Mouse (Mus musculus): Measurements from ENCODE around the gene Lmcd1. TPM values are rescaled to one million over a fixed set of nuclear protein-coding genes. Genes with fewer than 3 reads are reported as not detected.

Gene Lmcd1
- polyA plus RNA-seq, 1 experiment from 2014 or later: 1.2 TPM

- Histone ChIP-seq H3K4me3 (ENCODE audit: low read depth, low read length) (no peak overlapping the region), H3K4me2 (no peak overlapping the region), H3K36me3 (ENCODE audit: control insufficient read depth, insufficient read depth, low read length) (no peaks in the 10 kb centered on the region), H3K4me1 (replicated peaks; ENCODE audit: control insufficient read depth, insufficient read depth, low read length) (no peaks in the 10 kb centered on the region), H3K9me3 (ENCODE audit: control insufficient read depth, low read length) (no peaks in the 10 kb centered on the region), H3K27ac (ENCODE audit: low read depth, low read length) (no peak overlapping the region), H3K9ac (ENCODE audit: low read depth, low read length) (no peak overlapping the region), H3K27me3 (replicated peaks; ENCODE audit: control insufficient read depth, insufficient read depth, low read length) (peaks cover 10% of the 10 kb centered on the region)
- ATAC-seq (replicated peaks; ENCODE audit: low FRiP score) (no peak), DNase-seq (ENCODE audit: low spot score) (no peak)
- 82% methylated on average over 1 of the region's 1 CpGs for WGBS
Observed at GRCm38 (mm10) chr6:112278805-112279204, 5.2 kb downstream of the Lmcd1 start.

GRCm38 (mm10) chr6:112280161-112280560 is 6.6 kb downstream of the Lmcd1 start:
- no peak overlapping the region for H3K4me2 ChIP-seq

GRCm38 (mm10) chr6:112280945-112281344 is 7.4 kb downstream of the Lmcd1 start:
- H3K36me3 ChIP-seq (ENCODE audit: control insufficient read depth, insufficient read depth, low read length): no peaks in the 10 kb centered on the region
- H3K9ac ChIP-seq (ENCODE audit: low read depth, low read length): no peak overlapping the region
- no peaks in the 10 kb centered on the region for H3K4me1 ChIP-seq (replicated peaks; ENCODE audit: control insufficient read depth, insufficient read depth, low read length)
- DNase-seq (ENCODE audit: low spot score) (no peak), ATAC-seq (replicated peaks; ENCODE audit: low FRiP score) (no peak)
- H3K4me2 ChIP-seq: no peak overlapping the region
- no peak overlapping the region for H3K4me3 ChIP-seq (ENCODE audit: low read depth, low read length)
- whole genome bisulfite sequencing: 59% methylated on average over 3 of the region's 3 CpGs
- H3K9me3 ChIP-seq (ENCODE audit: control insufficient read depth, low read length): no peaks in the 10 kb centered on the region
- H3K27ac ChIP-seq (ENCODE audit: low read depth, low read length): no peak overlapping the region
- no peaks in the 10 kb centered on the region for H3K27me3 ChIP-seq (replicated peaks; ENCODE audit: control insufficient read depth, insufficient read depth, low read length)

More at GRCm38 (mm10) chr6:112280161-112280560, 6.6 kb downstream of the Lmcd1 start:
- Histone ChIP-seq H3K27ac (ENCODE audit: low read depth, low read length) (no peak overlapping the region), H3K9me3 (ENCODE audit: control insufficient read depth, low read length) (no peaks in the 10 kb centered on the region), H3K27me3 (replicated peaks; ENCODE audit: control insufficient read depth, insufficient read depth, low read length) (no peaks in the 10 kb centered on the region), H3K4me1 (replicated peaks; ENCODE audit: control insufficient read depth, insufficient read depth, low read length) (no peaks in the 10 kb centered on the region), H3K9ac (ENCODE audit: low read depth, low read length) (no peak overlapping the region), H3K36me3 (ENCODE audit: control insufficient read depth, insufficient read depth, low read length) (no peaks in the 10 kb centered on the region), H3K4me3 (ENCODE audit: low read depth, low read length) (no peak overlapping the region)
- no peak for DNase-seq (ENCODE audit: low spot score)
- no peak for ATAC-seq (replicated peaks; ENCODE audit: low FRiP score)
- 87% methylated on average over 2 of the region's 2 CpGs for WGBS

- H3K27ac ChIP-seq (ENCODE audit: low read depth, low read length): no peak overlapping the region
- no peaks in the 10 kb centered on the region for H3K27me3 ChIP-seq (replicated peaks; ENCODE audit: control insufficient read depth, insufficient read depth, low read length)
- WGBS: 82% methylated on average over 2 of the region's 2 CpGs
- H3K4me1 ChIP-seq (replicated peaks; ENCODE audit: control insufficient read depth, insufficient read depth, low read length): no peaks in the 10 kb centered on the region
- H3K36me3 ChIP-seq (ENCODE audit: control insufficient read depth, insufficient read depth, low read length): no peaks in the 10 kb centered on the region
- H3K9ac ChIP-seq (ENCODE audit: low read depth, low read length): no peak overlapping the region
- DNase-seq (ENCODE audit: low spot score) (no peak), ATAC-seq (replicated peaks; ENCODE audit: low FRiP score) (no peak)
- no peaks in the 10 kb centered on the region for H3K9me3 ChIP-seq (ENCODE audit: control insufficient read depth, low read length)
- no peak overlapping the region for H3K4me3 ChIP-seq (ENCODE audit: low read depth, low read length)
- no peak overlapping the region for H3K4me2 ChIP-seq
Observed at GRCm38 (mm10) chr6:112281935-112282334, 8.4 kb downstream of the Lmcd1 start.

GRCm38 (mm10) chr6:112284087-112284486 is 10.5 kb downstream of the Lmcd1 start:
- Histone ChIP-seq H3K9ac (ENCODE audit: low read depth, low read length) (no peak overlapping the region), H3K4me1 (replicated peaks; ENCODE audit: control insufficient read depth, insufficient read depth, low read length) (no peaks in the 10 kb centered on the region), H3K36me3 (ENCODE audit: control insufficient read depth, insufficient read depth, low read length) (no peaks in the 10 kb centered on the region), H3K9me3 (ENCODE audit: control insufficient read depth, low read length) (no peaks in the 10 kb centered on the region), H3K4me2 (no peak overlapping the region), H3K27me3 (replicated peaks; ENCODE audit: control insufficient read depth, insufficient read depth, low read length) (no peaks in the 10 kb centered on the region), H3K27ac (ENCODE audit: low read depth, low read length) (no peak overlapping the region), H3K4me3 (ENCODE audit: low read depth, low read length) (no peak overlapping the region)
- 75% methylated on average over 2 of the region's 2 CpGs for WGBS
- ATAC-seq (replicated peaks; ENCODE audit: low FRiP score) (no peak), DNase-seq (ENCODE audit: low spot score) (no peak)

GRCm38 (mm10) chr6:112287671-112288070 is 14.1 kb downstream of the Lmcd1 start:
- Histone ChIP-seq H3K9me3 (ENCODE audit: control insufficient read depth, low read length) (no peaks in the 10 kb centered on the region), H3K4me1 (replicated peaks; ENCODE audit: control insufficient read depth, insufficient read depth, low read length) (no peaks in the 10 kb centered on the region), H3K4me2 (no peak overlapping the region), H3K9ac (ENCODE audit: low read depth, low read length) (no peak overlapping the region), H3K4me3 (ENCODE audit: low read depth, low read length) (no peak overlapping the region), H3K36me3 (ENCODE audit: control insufficient read depth, insufficient read depth, low read length) (no peaks in the 10 kb centered on the region), H3K27me3 (replicated peaks; ENCODE audit: control insufficient read depth, insufficient read depth, low read length) (no peaks in the 10 kb centered on the region), H3K27ac (ENCODE audit: low read depth, low read length) (no peak overlapping the region)
- no peak for DNase-seq (ENCODE audit: low spot score)
- no peak for ATAC-seq (replicated peaks; ENCODE audit: low FRiP score)
- 76% methylated on average over 9 of the region's 9 CpGs for WGBS

- WGBS: 80% methylated on average over 3 of the region's 3 CpGs
- Histone ChIP-seq H3K27ac (ENCODE audit: low read depth, low read length) (no peak overlapping the region), H3K9ac (ENCODE audit: low read depth, low read length) (no peak overlapping the region), H3K9me3 (ENCODE audit: control insufficient read depth, low read length) (no peaks in the 10 kb centered on the region), H3K27me3 (replicated peaks; ENCODE audit: control insufficient read depth, insufficient read depth, low read length) (no peaks in the 10 kb centered on the region), H3K4me2 (no peak overlapping the region), H3K4me3 (ENCODE audit: low read depth, low read length) (no peak overlapping the region), H3K4me1 (replicated peaks; ENCODE audit: control insufficient read depth, insufficient read depth, low read length) (no peaks in the 10 kb centered on the region), H3K36me3 (ENCODE audit: control insufficient read depth, insufficient read depth, low read length) (no peaks in the 10 kb centered on the region)
- ATAC-seq (replicated peaks; ENCODE audit: low FRiP score) (no peak), DNase-seq (ENCODE audit: low spot score) (no peak)
Observed at GRCm38 (mm10) chr6:112288271-112288670, 14.7 kb downstream of the Lmcd1 start.

GRCm38 (mm10) chr6:112291146-112291545 is 17.6 kb downstream of the Lmcd1 start:
- no peak overlapping the region for H3K9ac ChIP-seq (ENCODE audit: low read depth, low read length)
- no peak overlapping the region for H3K4me2 ChIP-seq
- ATAC-seq (replicated peaks; ENCODE audit: low FRiP score) (no peak), DNase-seq (ENCODE audit: low spot score) (no peak)
- no peak overlapping the region for H3K4me3 ChIP-seq (ENCODE audit: low read depth, low read length)
- H3K27me3 ChIP-seq (replicated peaks; ENCODE audit: control insufficient read depth, insufficient read depth, low read length): no peaks in the 10 kb centered on the region
- no peaks in the 10 kb centered on the region for H3K9me3 ChIP-seq (ENCODE audit: control insufficient read depth, low read length)
- no peaks in the 10 kb centered on the region for H3K36me3 ChIP-seq (ENCODE audit: control insufficient read depth, insufficient read depth, low read length)
- 68% methylated on average over 4 of the region's 4 CpGs for WGBS
- no peaks in the 10 kb centered on the region for H3K4me1 ChIP-seq (replicated peaks; ENCODE audit: control insufficient read depth, insufficient read depth, low read length)
- H3K27ac ChIP-seq (ENCODE audit: low read depth, low read length): no peak overlapping the region

- ATAC-seq (replicated peaks; ENCODE audit: low FRiP score) (no peak), DNase-seq (ENCODE audit: low spot score) (no peak)
- Histone ChIP-seq H3K4me3 (ENCODE audit: low read depth, low read length) (no peak overlapping the region), H3K27me3 (replicated peaks; ENCODE audit: control insufficient read depth, insufficient read depth, low read length) (no peaks in the 10 kb centered on the region), H3K27ac (ENCODE audit: low read depth, low read length) (no peak overlapping the region), H3K9me3 (ENCODE audit: control insufficient read depth, low read length) (no peaks in the 10 kb centered on the region), H3K4me2 (no peak overlapping the region), H3K36me3 (ENCODE audit: control insufficient read depth, insufficient read depth, low read length) (no peaks in the 10 kb centered on the region), H3K9ac (ENCODE audit: low read depth, low read length) (no peak overlapping the region), H3K4me1 (replicated peaks; ENCODE audit: control insufficient read depth, insufficient read depth, low read length) (no peaks in the 10 kb centered on the region)
- 36% methylated on average over 5 of the region's 5 CpGs for WGBS
Observed at GRCm38 (mm10) chr6:112293320-112293719, 19.8 kb downstream of the Lmcd1 start.

Data from liver, embryonic 11.5 days (tissue).